Mouse (Mus musculus): ENCODE data around the gene Gm45208.
"Not testable (repeated sequence)": the region's sequence is repeated elsewhere in the genome, so short reads cannot be mapped to it uniquely, and the experiment has no call there.

The Gm45208 gene

DNA sequence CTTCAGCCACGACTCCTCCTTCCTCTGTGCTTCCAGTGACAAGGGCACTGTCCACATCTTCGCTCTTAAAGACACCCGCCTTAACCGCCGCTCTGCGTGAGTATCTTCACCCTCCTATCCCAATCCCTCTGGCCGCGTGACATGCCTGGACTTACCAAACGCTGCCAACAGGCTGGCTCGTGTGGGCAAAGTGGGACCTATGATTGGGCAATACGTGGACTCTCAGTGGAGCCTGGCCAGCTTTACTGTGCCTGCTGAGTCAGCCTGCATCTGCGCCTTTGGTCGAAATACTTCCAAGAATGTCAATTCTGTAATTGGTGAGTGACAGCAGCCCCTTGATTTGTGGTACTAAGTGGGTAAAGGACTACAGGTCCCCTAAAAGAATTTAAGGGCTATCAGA is 5.1 kb downstream of the Gm45208 start:
- DNase-seq (ENCODE audit: low read depth, low spot score): no peak

DNA sequence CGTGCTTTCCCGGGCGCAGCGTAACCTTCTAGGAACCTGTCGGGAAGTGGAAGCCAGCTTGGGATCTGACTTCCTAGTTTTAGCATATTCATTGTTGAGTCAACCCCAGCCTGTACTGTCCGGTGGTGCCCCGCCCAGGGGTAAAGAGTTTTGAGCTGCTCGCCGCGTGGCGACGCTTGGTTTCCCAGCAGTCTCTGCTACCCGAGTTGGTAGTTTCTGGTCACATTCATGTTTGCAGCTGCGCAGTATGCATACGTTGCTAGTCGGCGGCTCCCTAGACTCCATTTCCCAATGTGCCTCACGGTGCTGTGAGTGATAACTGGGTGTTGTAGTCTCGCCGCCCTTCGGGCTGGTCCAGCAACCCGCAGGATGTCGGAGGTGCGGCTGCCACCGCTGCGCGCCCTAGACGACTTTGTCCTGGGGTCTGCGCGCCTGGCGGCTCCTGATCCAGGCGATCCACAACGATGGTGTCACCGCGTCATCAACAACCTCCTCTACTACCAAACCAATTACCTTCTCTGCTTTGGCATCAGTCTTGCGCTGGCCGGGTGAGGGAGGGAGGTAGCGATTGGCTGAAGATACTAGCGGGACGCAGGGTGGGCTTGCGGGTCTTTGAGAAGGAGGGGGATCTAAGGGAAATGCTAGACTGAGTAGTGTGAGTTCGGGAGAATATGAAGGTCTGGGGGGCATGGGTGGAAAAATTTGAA is 6.3 kb downstream of the Gm45208 start, which contains the start of gene Praf2:
TSS of gene Praf2 (plus strand) at position 225 of the 707 bp plus-strand sequence.
- DNase-seq (ENCODE audit: low read depth, low spot score): peak; percentile 45

DNA sequence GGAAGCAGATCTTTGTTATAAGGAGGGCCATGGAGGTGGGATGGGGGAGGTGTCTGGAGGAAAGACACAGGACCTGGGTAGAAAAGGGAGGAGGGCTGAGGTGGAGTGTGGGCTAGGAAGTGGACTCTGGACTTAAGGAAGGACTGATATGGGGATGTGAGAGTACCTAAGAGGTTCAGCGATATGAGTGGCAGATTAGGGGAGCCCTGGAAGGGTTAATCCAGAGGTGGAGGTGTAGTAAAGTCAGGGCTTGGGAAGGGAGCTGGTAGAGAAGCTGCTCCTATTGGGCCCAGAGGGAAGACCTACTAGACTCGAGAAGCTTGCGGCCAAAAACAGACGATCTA is 6.8 kb downstream of the Gm45208 start:
- DNase-seq (ENCODE audit: low read depth, low spot score): no peak

- peak; percentile 31 for DNase-seq (ENCODE audit: low read depth, low spot score)
These were observed 11.6 kb downstream of the Gm45208 start for GRCm38 (mm10) chrX:7733571-7734156.

DNA sequence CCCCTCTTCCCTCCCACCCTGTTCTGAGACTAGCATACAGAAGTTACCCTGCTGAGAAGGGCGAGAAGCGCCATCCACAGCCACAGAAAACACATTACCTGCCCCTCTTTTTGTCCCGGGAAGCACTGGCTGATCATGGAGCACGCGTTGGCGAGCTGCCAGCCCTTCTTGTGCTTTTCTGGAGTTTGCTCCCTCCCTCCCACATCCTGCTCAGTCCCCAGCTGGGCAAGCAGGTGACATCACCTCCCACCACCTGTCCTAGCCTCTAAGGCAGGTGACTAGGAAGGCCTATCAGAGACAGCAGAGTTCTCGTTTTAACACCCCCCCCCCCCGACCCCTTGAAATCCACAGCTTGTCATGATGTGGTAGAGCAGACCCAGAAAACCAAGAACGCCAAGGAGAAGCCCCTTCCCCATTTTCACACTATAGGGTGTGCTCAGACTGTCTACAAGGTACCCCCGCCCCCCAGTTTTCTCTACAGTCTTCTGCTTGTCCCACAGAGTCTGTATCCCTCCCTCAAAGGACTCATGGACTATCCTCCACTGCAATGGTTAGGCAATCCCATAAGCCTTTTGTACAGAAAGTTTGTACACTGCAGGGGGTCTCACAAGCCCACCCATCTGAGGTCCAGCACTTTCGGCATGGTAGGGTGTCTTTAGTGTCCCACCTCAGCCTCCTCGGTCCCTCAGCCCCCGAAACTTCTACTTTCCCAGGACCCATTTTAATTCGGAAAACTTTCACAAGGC is 17.5 kb downstream of the Gm45208 start:
- no peak for DNase-seq (ENCODE audit: low read depth, low spot score)

- DNase-seq (ENCODE audit: low read depth, low spot score): no peak
These were observed 18.2 kb downstream of the Gm45208 start for GRCm38 (mm10) chrX:7740082-7740819.

- no peak for DNase-seq (ENCODE audit: low read depth, low spot score)
These were observed 19.1 kb downstream of the Gm45208 start for GRCm38 (mm10) chrX:7741103-7741502.

DNA sequence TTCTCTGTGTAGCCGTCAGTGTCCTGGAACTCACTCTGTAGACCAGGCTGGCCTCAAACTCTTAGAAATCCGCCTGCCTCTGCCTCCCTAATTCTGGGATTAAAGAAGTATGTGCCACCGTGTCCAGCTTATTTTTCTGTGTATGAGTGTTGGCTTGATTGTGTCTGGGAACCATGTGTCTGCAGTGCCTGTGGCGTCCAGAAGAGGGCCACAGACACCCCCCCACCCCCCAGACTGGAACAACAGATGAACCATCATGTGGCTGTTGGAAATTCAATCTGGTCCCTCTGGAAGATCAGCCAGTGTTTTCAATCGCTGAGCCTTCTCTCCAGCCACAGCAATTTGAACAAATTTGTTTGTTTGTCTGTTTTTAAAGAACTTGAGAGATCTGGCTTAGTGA is 21.4 kb downstream of the Gm45208 start:
- no peak for DNase-seq (ENCODE audit: low read depth, low spot score)

DNA sequence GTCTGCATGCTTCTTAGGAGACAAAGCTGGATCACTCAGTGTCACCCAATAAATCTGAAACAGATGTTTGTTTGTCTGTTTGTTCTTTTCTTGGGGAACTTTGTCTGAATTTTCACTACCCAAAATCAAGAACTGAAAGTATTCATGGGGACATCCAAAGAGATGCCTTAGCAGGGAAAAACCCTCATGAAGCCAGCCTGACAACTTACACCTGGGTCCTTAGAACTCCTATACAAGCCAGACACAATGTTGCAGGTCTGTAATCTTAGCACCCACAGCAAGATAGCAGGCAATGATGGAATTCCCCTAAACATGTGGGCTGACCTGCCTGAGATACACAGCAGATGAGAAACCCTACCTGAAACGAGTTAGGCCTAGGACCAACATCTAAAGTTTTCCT is 22.9 kb downstream of the Gm45208 start:
- no peak for DNase-seq (ENCODE audit: low read depth, low spot score)

- DNase-seq (ENCODE audit: low read depth, low spot score): no peak
These were observed 23.4 kb downstream of the Gm45208 start for GRCm38 (mm10) chrX:7745429-7745828.

- no peak for DNase-seq (ENCODE audit: low read depth, low spot score)
These were observed 28.5 kb downstream of the Gm45208 start, which contains the start of gene Ccdc120 for GRCm38 (mm10) chrX:7750432-7751116. TSS of gene Ccdc120 (minus strand) at chrX:7750905.

GRCm38 (mm10) chrX:7753627-7754026 is 31.6 kb downstream of the Gm45208 start:
- not testable (repeated sequence) for DNase-seq (ENCODE audit: low read depth, low spot score)

DNA sequence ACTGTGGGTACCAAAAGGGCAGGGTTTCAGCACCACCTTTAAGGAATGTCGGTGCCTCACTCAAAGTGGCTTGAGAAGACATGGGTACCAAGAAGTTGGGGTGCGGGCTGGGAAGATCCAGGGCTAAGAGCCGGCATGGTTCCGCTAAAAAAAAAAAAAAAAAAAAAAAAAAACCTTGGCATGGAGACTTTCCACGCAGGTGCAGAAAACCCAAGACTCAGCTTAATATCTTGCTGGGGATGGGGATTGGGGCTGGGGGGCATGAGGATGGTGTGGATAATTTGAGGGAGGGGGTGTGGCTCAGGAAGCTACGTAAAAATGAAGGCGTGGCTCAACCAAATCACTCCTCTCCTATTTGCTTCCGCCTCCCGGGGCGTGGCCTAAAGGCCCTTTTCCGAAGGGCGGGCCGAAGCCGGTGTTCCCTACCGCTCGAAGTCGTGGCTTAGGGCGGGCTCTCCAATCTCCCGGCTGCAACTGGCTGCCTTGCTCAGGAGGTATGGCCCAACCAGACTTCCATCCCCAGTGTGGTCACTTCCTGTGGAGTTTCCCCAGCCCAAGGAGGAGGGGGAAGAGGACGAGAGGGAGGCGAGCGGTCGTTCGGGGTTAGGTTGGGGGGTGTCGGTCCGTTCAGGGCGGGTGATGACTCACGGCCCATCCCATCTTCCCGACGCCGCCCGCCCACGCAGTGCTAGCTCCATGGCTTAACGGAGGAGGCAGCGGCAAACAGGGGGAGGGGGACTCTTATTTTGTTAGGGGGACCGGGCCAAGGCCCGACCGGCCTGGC is 40.3 kb downstream of the Gm45208 start, which contains the start of gene Tfe3:
TSS of gene Tfe3 (plus strand) at position 424 of the 784 bp plus-strand sequence.
- peak; percentile 79 for DNase-seq (ENCODE audit: low read depth, low spot score)

DNA sequence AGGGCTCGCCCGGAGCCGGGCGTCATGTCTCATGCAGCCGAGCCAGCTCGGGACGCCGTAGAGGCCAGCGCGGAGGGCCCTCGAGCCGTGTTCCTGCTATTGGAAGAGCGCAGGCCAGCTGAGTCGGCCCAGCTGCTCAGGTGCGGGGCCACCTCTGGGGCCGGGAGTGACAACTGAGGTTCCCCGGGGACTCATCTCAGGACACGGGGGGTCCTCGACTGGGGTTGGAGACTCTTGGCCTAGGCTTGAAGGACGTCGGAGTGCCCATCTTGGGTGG is 40.8 kb downstream of the Gm45208 start:
- DNase-seq (ENCODE audit: low read depth, low spot score): no peak

GRCm38 (mm10) chrX:7763631-7764393 is 41.8 kb downstream of the Gm45208 start:
- no peak for DNase-seq (ENCODE audit: low read depth, low spot score)

DNA sequence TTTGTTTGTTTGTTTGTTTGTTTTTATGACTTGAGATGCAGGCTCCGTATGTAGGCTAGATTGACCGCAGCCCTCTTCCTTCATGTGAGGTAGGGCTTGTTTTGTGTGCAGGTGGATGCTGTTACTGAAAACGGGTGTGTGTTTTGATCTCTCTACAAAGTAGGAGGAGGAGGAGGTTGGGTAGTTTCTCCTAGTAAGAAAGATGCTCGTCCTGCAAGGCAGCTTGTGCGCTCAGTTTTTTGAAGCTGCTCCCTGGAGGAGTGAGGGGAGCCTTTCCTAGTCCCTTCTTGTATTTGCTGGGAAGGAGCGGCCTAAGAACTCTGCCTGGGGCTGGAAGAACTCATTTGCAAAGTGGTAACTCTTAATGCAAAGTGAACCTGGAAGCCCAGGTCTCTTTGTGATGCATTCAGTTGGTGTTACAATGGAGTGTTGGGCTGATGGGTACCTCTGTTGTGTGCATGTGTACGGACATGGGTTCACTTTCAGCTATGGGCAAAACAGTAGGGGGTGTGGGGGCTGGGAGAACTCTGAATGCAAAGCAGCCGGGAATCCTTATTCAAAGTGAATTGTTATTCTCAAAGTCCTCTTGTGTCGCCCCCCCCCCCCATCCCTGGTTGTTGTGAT is 42.7 kb downstream of the Gm45208 start:
- DNase-seq (ENCODE audit: low read depth, low spot score): no peak

DNA sequence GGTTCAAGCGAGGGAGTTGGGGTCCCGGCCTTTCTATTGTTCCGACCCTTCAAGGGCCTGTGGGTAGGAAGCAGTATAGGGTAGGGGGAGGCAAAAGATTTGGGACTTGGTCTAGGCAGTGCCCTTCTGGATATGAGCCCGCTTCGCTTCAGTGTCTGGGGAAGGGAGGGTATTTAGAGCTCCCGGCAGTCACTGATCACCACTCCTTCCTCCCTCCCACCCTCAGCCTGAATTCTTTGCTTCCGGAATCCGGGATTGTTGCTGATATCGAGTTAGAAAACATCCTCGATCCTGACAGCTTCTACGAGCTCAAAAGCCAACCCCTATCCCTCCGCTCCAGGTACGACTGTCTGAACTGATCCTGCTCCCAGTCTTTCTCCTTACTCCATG is 43.2 kb downstream of the Gm45208 start:
- DNase-seq (ENCODE audit: low read depth, low spot score): no peak

GRCm38 (mm10) chrX:7765764-7766163 is 43.7 kb downstream of the Gm45208 start:
- no peak for DNase-seq (ENCODE audit: low read depth, low spot score)

- no peak for DNase-seq (ENCODE audit: low read depth, low spot score)
These were observed 47.4 kb downstream of the Gm45208 start for GRCm38 (mm10) chrX:7769302-7770017.
